Mouse (Mus musculus) c-Kit-negative CD71-positive TER-119-positive erythroid progenitor cells, embryonic 14.5 days (primary cell): ENCODE data around the gene Krt81.

Experiments used
- DNase-seq: peaks from one replicate; pipeline ENCODE4 v3.0.0-alpha.2; 2013; ENCODE audit warnings: low read depth, low spot score

The Krt81 gene

DNA sequence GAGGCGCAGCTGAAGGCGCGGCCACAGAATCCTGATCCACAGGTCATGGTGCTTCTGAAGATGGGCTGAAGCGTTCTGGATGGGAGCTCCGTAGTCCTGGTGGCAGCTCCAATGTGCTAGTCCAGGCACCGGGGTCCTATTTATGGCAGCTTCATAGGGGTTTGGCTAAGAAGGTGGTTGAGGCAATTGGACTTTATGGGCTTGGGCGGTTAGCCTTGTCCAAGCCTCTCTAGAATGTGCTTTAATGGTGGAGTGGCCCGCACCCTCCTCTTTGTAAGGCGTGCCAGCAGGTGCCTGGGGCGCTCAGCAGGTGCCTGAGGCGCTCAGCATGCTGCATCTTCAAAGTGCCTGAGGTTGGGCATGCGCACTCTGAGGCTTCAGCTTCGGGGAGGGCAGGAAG, at the start of gene Krt81:
Gene Krt81 (minus strand): TSS at position 101 of the 400 bp plus-strand sequence.
- no peak for DNase-seq

GRCm38 (mm10) chr15:101508247-101508646, 44.7 kb upstream of the Krt81 start:
- no peak for DNase-seq

- no peak for DNase-seq
These were observed 43.6 kb upstream of the Krt81 start for GRCm38 (mm10) chr15:101506896-101507758.

DNA sequence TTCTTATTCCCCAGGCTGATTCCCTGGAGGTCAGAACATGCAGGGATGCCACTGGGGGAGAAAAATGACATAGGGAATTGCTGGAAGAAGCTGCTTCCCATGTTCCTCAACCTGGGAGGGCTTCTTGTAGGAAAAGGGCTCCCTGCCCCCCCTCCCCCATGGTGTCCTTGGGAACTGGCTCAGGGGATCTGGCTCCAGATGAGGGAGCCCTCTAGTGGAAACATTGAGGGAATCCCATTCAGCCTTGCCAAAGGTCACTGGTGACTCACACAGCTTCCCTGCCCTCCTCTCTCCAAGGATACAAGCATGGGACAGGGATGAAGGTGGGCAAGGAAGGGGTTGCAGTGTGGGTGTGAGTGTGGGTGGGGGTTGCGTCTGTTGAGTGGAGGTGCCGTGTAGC, 33.6 kb upstream of the Krt81 start:
- no peak for DNase-seq

GRCm38 (mm10) chr15:101495266-101495665, 31.7 kb upstream of the Krt81 start:
- no peak for DNase-seq

- DNase-seq: no peak
These were observed 30.7 kb upstream of the Krt81 start for GRCm38 (mm10) chr15:101494203-101494602.

DNA sequence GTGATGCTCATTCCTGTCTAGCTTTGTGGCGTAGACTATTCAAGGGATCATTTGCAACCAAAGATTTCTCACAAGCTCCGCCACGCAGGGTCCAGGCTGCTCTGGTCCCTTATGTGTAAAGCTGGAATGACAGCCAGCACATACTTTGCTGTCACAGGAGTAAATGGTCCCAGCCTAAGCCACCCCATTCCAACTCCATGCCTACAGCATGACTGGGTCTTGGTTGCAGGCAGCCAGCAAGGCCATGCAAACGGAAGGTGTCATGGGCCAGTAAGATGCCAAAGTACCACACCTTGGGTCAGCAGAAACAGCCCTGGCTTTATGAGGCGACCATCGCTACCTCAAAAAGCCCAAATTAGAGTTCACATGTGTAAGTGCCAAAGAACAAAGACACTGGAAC, 30.2 kb upstream of the Krt81 start:
- DNase-seq: no peak

DNA sequence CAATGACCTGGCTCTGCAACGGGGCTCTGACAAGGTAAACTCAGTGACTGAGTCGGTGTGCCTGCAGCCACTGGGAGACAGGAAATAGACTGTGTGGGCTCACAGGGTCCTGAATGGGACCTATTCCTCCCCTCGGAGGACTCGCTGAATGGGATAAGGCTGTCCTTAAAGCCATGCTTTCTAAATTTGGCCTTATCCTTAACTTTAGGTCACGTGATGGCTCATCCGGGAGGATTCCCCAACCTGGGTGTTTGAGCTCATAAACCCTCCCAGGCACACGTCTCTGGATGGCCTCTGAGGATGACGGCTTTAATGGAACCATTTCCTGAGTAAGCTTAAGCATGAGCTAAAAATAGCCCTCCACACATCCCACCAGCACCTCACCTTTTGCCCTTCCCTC, 29.2 kb upstream of the Krt81 start:
- DNase-seq: no peak

- no peak for DNase-seq
These were observed 27.9 kb upstream of the Krt81 start, which contains the start of gene Krt83 for GRCm38 (mm10) chr15:101491431-101491830. TSS of gene Krt83 (minus strand) at chr15:101491512.

- DNase-seq: no peak
These were observed 22.5 kb upstream of the Krt81 start for GRCm38 (mm10) chr15:101485911-101486635.

GRCm38 (mm10) chr15:101484939-101485338, 21.4 kb upstream of the Krt81 start:
- no peak for DNase-seq

GRCm38 (mm10) chr15:101483646-101484045, 20.1 kb upstream of the Krt81 start:
- DNase-seq: no peak

- no peak for DNase-seq
These were observed 18.5 kb upstream of the Krt81 start for GRCm38 (mm10) chr15:101482056-101482455.

DNA sequence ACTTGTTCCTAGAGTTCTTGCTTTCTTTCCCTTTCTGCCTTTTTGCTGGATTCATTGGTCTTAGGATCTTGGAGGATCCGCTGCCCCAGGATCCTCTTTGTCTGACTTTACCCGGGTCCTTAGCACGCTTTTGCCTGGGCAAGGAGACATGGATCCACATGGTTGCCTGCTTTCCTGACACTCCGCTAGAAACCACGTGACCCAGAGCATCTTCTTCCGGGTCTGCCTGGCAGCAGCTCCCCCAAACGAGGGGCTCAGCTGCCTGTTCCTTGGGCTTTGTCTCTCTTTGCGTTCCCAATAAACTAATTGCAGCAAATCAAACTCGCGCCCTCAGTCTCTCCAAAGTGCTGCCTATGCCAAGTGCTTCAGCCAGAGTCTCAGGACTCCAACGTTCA, 16.1 kb upstream of the Krt81 start:
- no peak for DNase-seq

GRCm38 (mm10) chr15:101479007-101479665, 15.6 kb upstream of the Krt81 start:
- no peak for DNase-seq

GRCm38 (mm10) chr15:101472952-101473528, 9.5 kb upstream of the Krt81 start, which contains the start of gene Krt86:
TSS of gene Krt86 (plus strand) at chr15:101473478.
- DNase-seq: no peak

DNA sequence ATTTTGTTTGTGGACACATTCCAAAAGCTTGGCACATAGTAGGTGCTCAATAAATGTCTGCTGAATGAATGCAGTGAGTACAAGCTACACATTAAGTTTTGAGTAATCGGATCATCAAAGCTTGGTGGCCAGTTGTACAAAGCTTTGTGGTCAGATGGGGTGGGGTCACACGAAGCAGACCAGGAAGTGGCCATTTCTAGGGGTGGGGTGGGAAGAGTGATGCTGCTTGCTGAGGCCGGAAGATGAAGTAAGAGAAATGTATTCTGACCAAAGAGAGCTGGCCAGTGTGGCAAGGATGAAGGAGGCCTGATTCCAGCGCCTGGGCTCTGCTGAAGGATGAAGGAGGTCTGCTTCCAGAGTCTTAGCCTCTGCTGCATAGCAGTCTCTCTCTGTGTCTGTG, 5.5 kb upstream of the Krt81 start:
- DNase-seq: no peak

- no peak for DNase-seq
These were observed 4.3 kb downstream of the Krt81 start for GRCm38 (mm10) chr15:101459283-101459682.

- DNase-seq: no peak
These were observed 5.1 kb downstream of the Krt81 start for GRCm38 (mm10) chr15:101458361-101458930.

- DNase-seq: no peak
These were observed 7.7 kb downstream of the Krt81 start for GRCm38 (mm10) chr15:101455891-101456290.

DNA sequence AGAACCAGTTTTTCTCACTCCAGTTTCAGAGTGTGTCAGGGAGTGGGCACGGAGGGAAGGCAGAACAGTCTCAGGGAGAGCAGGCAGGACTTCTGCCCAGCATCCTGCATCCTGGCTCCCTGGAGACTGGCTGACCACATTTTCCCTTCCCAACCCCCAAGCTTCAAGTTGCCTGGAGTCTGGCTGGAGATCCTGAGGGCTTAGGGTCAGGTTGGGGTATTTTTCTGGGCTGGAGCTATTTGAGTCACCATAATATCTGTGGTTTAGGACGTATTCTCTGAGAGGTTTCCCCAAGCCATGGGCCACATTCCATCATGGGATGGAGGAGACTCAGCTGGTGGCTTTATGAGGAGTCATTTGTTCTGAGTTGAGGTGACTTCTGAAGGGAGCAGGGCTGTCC, 8.3 kb downstream of the Krt81 start:
- no peak for DNase-seq
